Mouse (Mus musculus): ENCODE results near the gene Lmnb2.

DNA sequence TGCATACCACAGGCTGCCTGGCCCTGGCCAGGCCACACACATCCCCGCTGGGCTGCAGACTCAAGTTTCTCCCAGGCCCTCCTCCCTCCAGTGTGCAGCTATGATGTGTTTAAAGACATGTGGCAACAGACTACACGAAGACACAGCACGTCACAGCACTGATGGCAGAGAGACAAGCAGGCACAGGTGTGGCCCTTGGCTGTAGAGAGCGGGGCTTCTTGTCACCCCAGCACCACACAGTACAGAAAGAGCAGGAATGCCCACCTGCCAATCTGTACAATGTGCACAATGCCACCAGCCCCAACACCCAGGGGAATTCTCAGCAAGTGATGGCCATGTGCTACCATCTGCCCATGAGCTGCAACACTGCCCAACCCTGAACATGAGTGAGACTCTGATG, 6.7 kb downstream of the Lmnb2 start:
- no peak for TF ChIP-seq CTCF (IDR thresholded peaks at IDR 0.05; ENCODE audit: low read depth, low read length)
- no peak for TF ChIP-seq GATA1 (IDR thresholded peaks at IDR 0.05; ENCODE audit: borderline replicate concordance, low read length)
- no peak for TF ChIP-seq TAL1 (conservative IDR thresholded peaks at IDR 0.05; ENCODE audit: low read depth, low read length)
- no peak for TF ChIP-seq POLR2AphosphoS5 (IDR thresholded peaks at IDR 0.05; ENCODE audit: insufficient replicate concordance, low read depth, low read length)
- no peak for TF ChIP-seq GATA2 (IDR thresholded peaks at IDR 0.05; ENCODE audit: borderline replicate concordance, low read depth, low read length)

Measured in G1E (cell line).